Mouse (Mus musculus) kidney, postnatal 14 days (tissue): ENCODE measurements at regions not wholly inside any gene's neighbourhood (a gene's known extent, or its start where the extent isn't known, plus 50 kb on each side); places are given as distances from the start of the nearest gene placed in this dataset.

Experiments used
- DNase-seq: peaks from one replicate; pipeline ENCODE4 v3.0.0; 2022; ENCODE audit warnings: mixed read lengths

DNA sequence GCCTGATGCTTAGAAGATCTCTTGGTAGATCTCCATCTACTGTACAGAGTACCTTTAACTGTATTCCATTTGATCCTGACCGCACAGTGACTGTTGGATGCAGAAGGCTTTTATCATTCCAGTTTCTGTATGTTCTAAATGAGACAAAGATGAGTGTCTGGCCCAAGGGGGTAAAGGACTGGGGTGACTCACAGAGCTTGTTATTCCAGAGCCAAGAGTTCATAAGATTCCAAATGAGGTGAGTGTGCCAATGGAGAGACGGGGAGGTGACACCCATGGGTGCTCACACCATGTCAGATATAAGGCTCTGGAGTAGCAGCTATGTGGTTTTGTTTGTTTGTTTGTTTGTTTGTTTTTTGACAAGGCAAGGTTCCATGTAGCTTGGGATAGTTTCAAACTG is 54.8 kb upstream of the Lclat1 start:
- DNase-seq = no peak

DNA sequence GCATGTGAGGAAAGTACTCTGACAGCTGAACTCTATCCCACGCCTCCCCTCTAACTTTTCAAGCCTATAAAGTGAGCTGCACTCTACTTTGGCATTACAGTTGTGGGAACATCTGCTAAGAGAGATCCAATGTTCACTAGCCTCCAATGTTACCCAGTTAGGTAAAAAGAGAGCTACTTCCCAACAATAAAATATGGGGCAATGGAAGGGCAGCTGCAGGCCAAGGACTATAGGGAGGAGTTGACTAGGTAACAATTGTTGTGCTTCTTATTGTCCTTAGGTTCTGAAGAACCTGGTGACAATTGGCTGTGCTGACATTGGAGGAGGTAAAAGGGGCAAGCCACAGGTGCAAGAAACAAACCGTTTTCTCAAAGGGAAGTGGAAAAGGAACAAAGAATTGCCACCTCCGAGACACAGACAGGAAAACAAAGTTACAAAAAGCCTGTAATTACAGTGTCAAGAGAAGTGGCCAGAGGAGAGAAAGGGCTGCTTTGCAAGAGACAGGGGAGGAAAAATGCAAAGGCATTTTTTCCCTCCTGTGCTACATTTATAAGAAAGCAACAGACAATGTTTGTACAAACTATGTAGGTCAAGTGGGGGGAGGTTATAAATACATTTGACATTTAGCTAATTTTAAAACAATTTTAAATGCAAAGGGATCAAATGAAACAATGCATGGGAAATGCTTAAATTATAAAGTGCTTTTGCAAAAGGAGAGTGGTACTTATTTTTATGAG is 54.1 kb upstream of the Lclat1 start:
- DNase-seq = no peak

DNA sequence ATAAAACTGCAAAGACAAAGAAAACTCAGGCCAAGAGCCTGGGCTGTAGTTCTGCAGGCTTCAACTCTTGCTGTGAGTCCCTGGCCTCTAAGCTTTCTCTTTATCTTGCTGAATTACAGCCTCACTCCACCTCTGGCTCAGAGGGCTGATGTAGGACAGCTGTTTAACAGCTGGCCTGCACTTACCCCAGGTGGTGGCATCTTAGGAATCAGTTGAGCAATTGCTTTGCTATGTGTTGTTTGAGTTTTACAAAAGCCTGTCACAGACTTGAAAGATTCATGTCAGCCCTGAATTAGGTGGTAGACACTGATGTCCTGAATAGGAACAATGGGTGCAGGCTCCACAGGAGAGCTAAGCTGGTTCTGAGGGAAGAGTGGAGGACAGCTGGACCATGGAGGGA is 53.6 kb upstream of the Lclat1 start:
- DNase-seq = peak; percentile 64

DNA sequence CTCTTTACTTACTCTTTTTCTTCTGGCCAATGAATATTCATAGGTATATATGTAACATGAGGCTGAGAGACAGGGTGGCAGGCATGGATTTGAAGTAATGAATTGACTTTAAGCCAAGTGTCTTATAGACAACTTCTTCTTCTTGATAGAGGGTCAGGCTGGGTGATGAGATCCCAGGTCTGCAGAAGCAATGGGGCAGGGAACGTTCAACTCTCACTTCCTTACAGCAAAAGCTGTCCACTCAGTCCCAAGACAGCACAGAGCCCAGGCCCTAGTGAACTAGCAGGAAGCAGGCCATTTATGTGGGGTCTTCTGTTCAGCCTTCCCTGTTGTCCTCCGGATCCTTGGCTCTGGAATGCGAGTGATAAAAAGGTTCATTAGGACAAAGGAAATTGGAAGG is 52.6 kb upstream of the Lclat1 start:
- no peak for DNase-seq

DNA sequence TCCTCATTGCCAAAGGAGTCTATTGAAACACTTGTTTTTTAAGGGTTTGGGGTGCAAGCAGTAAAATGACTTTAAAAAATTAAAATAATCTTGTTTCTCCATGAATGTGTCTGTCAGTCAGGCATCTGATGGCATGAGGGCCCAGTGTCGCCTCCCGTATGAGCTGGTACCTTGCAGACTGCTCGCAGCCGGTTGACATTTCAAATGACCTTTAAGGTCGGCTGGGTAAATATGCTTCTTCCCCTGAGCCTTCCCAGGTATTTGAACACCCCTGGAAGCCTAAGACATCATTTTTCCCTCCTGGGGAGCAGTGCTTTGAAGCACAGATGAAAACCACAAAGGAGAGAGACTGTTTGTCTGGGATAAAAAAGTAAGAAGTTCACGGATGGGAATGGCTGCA is 52.2 kb upstream of the Lclat1 start:
- no peak for DNase-seq

DNA sequence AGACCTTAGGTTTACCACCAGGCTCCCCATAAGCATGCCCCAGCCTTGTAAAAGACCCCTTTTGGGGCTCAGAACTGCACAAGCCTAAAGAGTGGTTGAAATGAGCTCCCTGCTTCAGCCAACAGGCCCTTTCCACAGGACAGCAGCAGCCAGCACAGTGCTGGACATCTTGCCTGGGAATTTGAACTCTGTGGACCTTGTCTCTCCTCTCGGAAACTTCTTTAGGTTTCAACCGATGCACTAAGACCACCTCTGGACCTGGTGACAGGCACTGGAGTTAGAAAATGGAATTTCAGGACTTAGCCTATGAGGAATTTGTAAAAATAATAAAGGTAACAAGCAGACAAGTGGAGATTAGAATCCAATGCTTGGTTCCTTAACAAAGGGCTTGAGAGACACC is 51.2 kb upstream of the Lclat1 start:
- no peak for DNase-seq
